Mouse (Mus musculus) thymus, adult 2 months (tissue): Measurements from ENCODE around the gene Brdt.

Source experiments
- CTCF ChIP-seq: fragments of 200-500 bp; IDR thresholded peaks from 2 replicates; pipeline ENCODE4 v1.5.1; 2012; ENCODE audit warnings: mild to moderate bottlenecking, control low read depth, low read length, moderate library complexity, borderline replicate concordance; ENCODE audit not compliant: control insufficient read depth, poor library complexity, insufficient read depth; ENCODE audit errors: extremely low read depth
- POLR2A ChIP-seq: fragments of 200-500 bp; IDR thresholded peaks from 2 replicates; pipeline ENCODE4 v1.6.1; 2012; ENCODE audit warnings: mild to moderate bottlenecking, low read length, control low read depth, moderate library complexity; ENCODE audit not compliant: control insufficient read depth, poor library complexity, insufficient read depth; ENCODE audit errors: extremely low read depth

DNA sequence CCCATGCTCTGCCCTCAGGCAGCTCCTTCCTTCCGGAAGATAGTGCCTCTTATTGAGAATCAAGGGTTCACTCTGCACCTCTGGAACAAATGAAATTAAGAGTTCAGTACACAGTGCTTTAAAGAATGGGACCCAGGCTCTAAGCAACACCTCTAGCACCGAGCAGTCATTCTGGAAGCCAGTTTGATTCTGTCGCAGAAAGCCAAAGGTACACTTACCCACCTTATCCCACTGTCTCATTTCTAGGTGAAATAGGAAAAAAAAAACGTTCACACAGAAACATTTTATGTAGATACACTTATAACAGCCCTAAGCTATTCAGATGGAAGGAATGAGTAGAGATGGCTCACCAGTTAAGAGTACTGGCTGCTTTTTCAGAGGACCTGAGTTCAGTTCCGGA is 71.5 kb downstream of the Brdt start, which contains the start of gene Ephx4:
- no peak for TF ChIP-seq CTCF
- no peak for TF ChIP-seq POLR2A
